Mouse (Mus musculus): ENCODE data around the gene AI837181. TPM values are rescaled to one million over a fixed set of nuclear protein-coding genes. Genes with fewer than 3 reads are reported as not detected.

AI837181 gene
- polyA plus RNA-seq, 1 experiment from 2014 or later = 49.1 TPM

GRCm38 (mm10) chr19:5468374-5468773 is 43.4 kb downstream of the AI837181 start, which contains the start of gene Ctsw:
Ctsw (minus strand) TSS chr19:5468507.
- Histone ChIP-seq H3K4me3 (no peak within 1 kb of the TSS), H3K27ac (0 out of 2 replicates have a peak within 1 kb of the TSS, but pooled peaks have one; percentile 5), H3K9me3 (no peaks in the 10 kb centered on the region), H3K36me3 (peaks cover 46% of the 10 kb centered on the region), H3K4me1 (peaks cover 35% of the 10 kb centered on the region), H3K27me3 (ENCODE audit: insufficient read depth, poor library complexity, severe bottlenecking) (peaks cover 18% of the 10 kb centered on the region)
- 55% methylated on average over 5 of the region's 5 CpGs for WGBS
- no peak for DNase-seq (ENCODE audit: low spot score)

- WGBS = 51% methylated on average over 5 of the region's 5 CpGs
- Histone ChIP-seq H3K4me1 (peaks cover 54% of the 10 kb centered on the region), H3K9me3 (no peaks in the 10 kb centered on the region), H3K27ac (no peak overlapping the region), H3K27me3 (ENCODE audit: insufficient read depth, poor library complexity, severe bottlenecking) (peaks cover 6% of the 10 kb centered on the region; the same call in 1 of the 2 replicates), H3K36me3 (peaks cover 20% of the 10 kb centered on the region), H3K4me3 (no peak overlapping the region)
- DNase-seq (ENCODE audit: low spot score) = no peak
Observed at GRCm38 (mm10) chr19:5471846-5472245, 46.9 kb downstream of the AI837181 start.

GRCm38 (mm10) chr19:5472857-5473256 is 47.9 kb downstream of the AI837181 start:
- WGBS = 73% methylated on average over 3 of the region's 3 CpGs
- H3K4me3 ChIP-seq = no peak overlapping the region

GRCm38 (mm10) chr19:5473720-5474119 is 48.8 kb downstream of the AI837181 start, which contains the start of gene Efemp2:
Efemp2 (plus strand) TSS chr19:5473954.
- no peaks in the 10 kb centered on the region for H3K9me3 ChIP-seq
- no peaks in the 10 kb centered on the region for H3K27me3 ChIP-seq (ENCODE audit: insufficient read depth, poor library complexity, severe bottlenecking)
- H3K36me3 ChIP-seq = peaks cover 26% of the 10 kb centered on the region
- peak; percentile 95 for DNase-seq (ENCODE audit: low spot score)
- under 1% methylated on average over 22 of the region's 22 CpGs for WGBS
- peaks cover 54% of the 10 kb centered on the region for H3K4me1 ChIP-seq
- peak within 1 kb of the TSS; percentile 96 for H3K27ac ChIP-seq
- H3K4me3 ChIP-seq = peak within 1 kb of the TSS; percentile 81

More at GRCm38 (mm10) chr19:5472857-5473256, 47.9 kb downstream of the AI837181 start:
- peaks cover 19% of the 10 kb centered on the region for H3K36me3 ChIP-seq
- H3K9me3 ChIP-seq = no peaks in the 10 kb centered on the region
- peaks cover 55% of the 10 kb centered on the region for H3K4me1 ChIP-seq
- no peak for DNase-seq (ENCODE audit: low spot score)
- H3K27ac ChIP-seq = no peak overlapping the region
- no peaks in the 10 kb centered on the region for H3K27me3 ChIP-seq (ENCODE audit: insufficient read depth, poor library complexity, severe bottlenecking)

- H3K27ac ChIP-seq = peak overlapping the region; percentile 96
- H3K9me3 ChIP-seq = no peaks in the 10 kb centered on the region
- no peak for DNase-seq (ENCODE audit: low spot score)
- peaks cover 33% of the 10 kb centered on the region for H3K36me3 ChIP-seq
- under 1% methylated on average over 46 of the region's 68 CpGs for WGBS
- H3K27me3 ChIP-seq (ENCODE audit: insufficient read depth, poor library complexity, severe bottlenecking) = no peaks in the 10 kb centered on the region
- H3K4me1 ChIP-seq = peaks cover 46% of the 10 kb centered on the region
- peak overlapping the region; percentile 81 for H3K4me3 ChIP-seq
Observed at GRCm38 (mm10) chr19:5474281-5475068, 49.5 kb downstream of the AI837181 start.

GRCm38 (mm10) chr19:5475069-5475714 is 50.2 kb downstream of the AI837181 start:
- peaks cover 39% of the 10 kb centered on the region for H3K4me1 ChIP-seq
- peaks cover 41% of the 10 kb centered on the region for H3K36me3 ChIP-seq
- H3K27me3 ChIP-seq (ENCODE audit: insufficient read depth, poor library complexity, severe bottlenecking) = no peaks in the 10 kb centered on the region
- WGBS = 17% methylated on average over 13 of the region's 13 CpGs
- no peaks in the 10 kb centered on the region for H3K9me3 ChIP-seq
- DNase-seq (ENCODE audit: low spot score) = no peak
- H3K4me3 ChIP-seq = peak overlapping the region; percentile 81
- H3K27ac ChIP-seq = peak overlapping the region; percentile 96

Other genes starting within 250 kb of the AI837181 start
- gene Pacs1, start 152.0 kb upstream of the AI837181 start, polyA plus RNA-seq (2016; fragmentation: Nextera tagmentation; extraction: Ambion mirVana) = 23.1 and 23.4 TPM in 2 replicates
- gene Sf3b2, start 129.7 kb upstream of the AI837181 start, polyA plus RNA-seq (2016; fragmentation: Nextera tagmentation; extraction: Ambion mirVana) = 261 and 313 TPM in 2 replicates
- 2.8 and 4.5 TPM in 2 replicates for gene Gal3st3, start 126.8 kb upstream of the AI837181 start, polyA plus RNA-seq (2016; fragmentation: Nextera tagmentation; extraction: Ambion mirVana)
- not detected in 2 replicates for gene Catsper1, start 89.4 kb upstream of the AI837181 start, polyA plus RNA-seq (2016; fragmentation: Nextera tagmentation; extraction: Ambion mirVana)
- 0.23 TPM in 1 of 2 replicates, not detected in the other for gene Cst6, start 75.6 kb upstream of the AI837181 start, polyA plus RNA-seq (2016; fragmentation: Nextera tagmentation; extraction: Ambion mirVana)
- 58.0 and 72.6 TPM in 2 replicates for gene Eif1ad, start 58.4 kb upstream of the AI837181 start, polyA plus RNA-seq (2016; fragmentation: Nextera tagmentation; extraction: Ambion mirVana)
- gene Banf1, start 58.0 kb upstream of the AI837181 start, polyA plus RNA-seq (2016; fragmentation: Nextera tagmentation; extraction: Ambion mirVana) = 533 and 575 TPM in 2 replicates
- gene Sart1, start 36.4 kb upstream of the AI837181 start, polyA plus RNA-seq (2016; fragmentation: Nextera tagmentation; extraction: Ambion mirVana) = 52.7 and 88.8 TPM in 2 replicates
- gene Tsga10ip, start 22.6 kb upstream of the AI837181 start, polyA plus RNA-seq (2016; fragmentation: Nextera tagmentation; extraction: Ambion mirVana) = 1.2 and 1.8 TPM in 2 replicates
- 173 and 209 TPM in 2 replicates for gene Drap1, start 165 bp upstream of the AI837181 start, polyA plus RNA-seq (2016; fragmentation: Nextera tagmentation; extraction: Ambion mirVana)
- 0.34 and 0.49 TPM in 2 replicates for gene Fosl1, start 22.4 kb downstream of the AI837181 start, polyA plus RNA-seq (2016; fragmentation: Nextera tagmentation; extraction: Ambion mirVana)
- 8.3 and 11.6 TPM in 2 replicates for gene Ccdc85b, start 32.8 kb downstream of the AI837181 start, polyA plus RNA-seq (2016; fragmentation: Nextera tagmentation; extraction: Ambion mirVana)
- 79.5 and 87.9 TPM in 2 replicates for gene Fibp, start 35.5 kb downstream of the AI837181 start, polyA plus RNA-seq (2016; fragmentation: Nextera tagmentation; extraction: Ambion mirVana)
- gene Ctsw, start 43.4 kb downstream of the AI837181 start, polyA plus RNA-seq (2016; fragmentation: Nextera tagmentation; extraction: Ambion mirVana) = 0.85 and 1.1 TPM in 2 replicates
- gene Efemp2, start 48.8 kb downstream of the AI837181 start, polyA plus RNA-seq (2016; fragmentation: Nextera tagmentation; extraction: Ambion mirVana) = 62.7 and 92.3 TPM in 2 replicates
- gene Mus81, start 63.3 kb downstream of the AI837181 start, polyA plus RNA-seq (2016; fragmentation: Nextera tagmentation; extraction: Ambion mirVana) = 41.7 and 44.7 TPM in 2 replicates
- 2,322 and 2,829 TPM in 2 replicates for gene Cfl1, start 65.3 kb downstream of the AI837181 start, polyA plus RNA-seq (2016; fragmentation: Nextera tagmentation; extraction: Ambion mirVana)
- gene 1700020D05Rik, start 78.6 kb downstream of the AI837181 start, polyA plus RNA-seq (2016; fragmentation: Nextera tagmentation; extraction: Ambion mirVana) = 0.14 and 0.25 TPM in 2 replicates
- gene Snx32, start 85.4 kb downstream of the AI837181 start, polyA plus RNA-seq (2016; fragmentation: Nextera tagmentation; extraction: Ambion mirVana) = 10.6 and 15.6 TPM in 2 replicates
- 0.35 TPM in 1 of 2 replicates, not detected in the other for gene Ovol1, start 135.5 kb downstream of the AI837181 start, polyA plus RNA-seq (2016; fragmentation: Nextera tagmentation; extraction: Ambion mirVana)
- gene Ap5b1, start 142.9 kb downstream of the AI837181 start, polyA plus RNA-seq (2016; fragmentation: Nextera tagmentation; extraction: Ambion mirVana) = 2.2 and 2.7 TPM in 2 replicates
- gene Rnaseh2c, start 176.7 kb downstream of the AI837181 start, polyA plus RNA-seq (2016; fragmentation: Nextera tagmentation; extraction: Ambion mirVana) = 113 and 142 TPM in 2 replicates
- 33.2 and 35.4 TPM in 2 replicates for gene Kat5, start 185.1 kb downstream of the AI837181 start, polyA plus RNA-seq (2016; fragmentation: Nextera tagmentation; extraction: Ambion mirVana)
- gene Rela, start 212.3 kb downstream of the AI837181 start, polyA plus RNA-seq (2016; fragmentation: Nextera tagmentation; extraction: Ambion mirVana) = 36.8 and 38.1 TPM in 2 replicates
- 24.7 and 28.9 TPM in 2 replicates for gene Sipa1, start 238.6 kb downstream of the AI837181 start, polyA plus RNA-seq (2016; fragmentation: Nextera tagmentation; extraction: Ambion mirVana)